Mouse (Mus musculus): ENCODE data around the gene Smim8. TPM values are rescaled to one million over a fixed set of nuclear protein-coding genes. Genes with fewer than 3 reads are reported as not detected.

The Smim8 gene
- 29.9 and 30.0 TPM in 2 replicates for polyA plus RNA-seq (2015; fragmentation: Nextera tagmentation; extraction: Ambion mirVana)

- DNase-seq (peak; percentile 88), ATAC-seq (ENCODE audit: low read depth) (peak; percentile 91)
- no peaks in the 10 kb centered on the region for H3K9me3 ChIP-seq (replicated peaks)
- peaks cover 21% of the 10 kb centered on the region for H3K4me1 ChIP-seq (replicated peaks)
- H3K4me3 ChIP-seq (replicated peaks) = peak within 1 kb of the TSS; percentile 71
- H3K4me2 ChIP-seq = peak within 1 kb of the TSS; percentile 67
- no peaks in the 10 kb centered on the region for H3K27me3 ChIP-seq
- peak within 1 kb of the TSS; percentile 75 for H3K27ac ChIP-seq
- H3K36me3 ChIP-seq = no peaks in the 10 kb centered on the region
- peak within 1 kb of the TSS; percentile 77 for H3K9ac ChIP-seq
- 3% methylated on average over 40 of the region's 40 CpGs for WGBS (ENCODE audit: insufficient replicate concordance)
Measured at GRCm38 (mm10) chr4:34777677-34778527, at the start of gene Smim8. Gene Smim8, minus strand, starts transcription at chr4:34778423.

- H3K9ac ChIP-seq = no peak overlapping the region
- WGBS (ENCODE audit: insufficient replicate concordance) = 79% methylated on average over 1 of the region's 1 CpGs
Measured at GRCm38 (mm10) chr4:34823901-34824300, 45.7 kb upstream of the Smim8 start.

DNA sequence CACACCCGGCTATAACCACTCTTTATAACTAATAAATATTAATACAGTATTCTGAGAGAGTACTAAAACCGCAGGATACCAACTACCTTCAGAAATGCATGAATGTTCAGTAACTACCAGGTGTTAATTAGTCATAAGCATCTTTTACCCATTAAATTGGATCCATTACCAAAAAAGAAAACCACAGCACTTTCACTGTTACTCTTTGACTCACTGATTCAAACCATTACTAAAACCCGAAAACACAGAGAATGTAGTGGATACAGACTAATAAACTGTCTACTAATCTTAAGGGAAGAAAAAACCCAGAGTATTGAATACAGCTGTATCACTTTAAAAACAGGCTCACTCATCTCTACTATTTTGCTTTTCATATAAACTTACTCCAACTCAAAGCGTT lies 41.7 kb upstream of the Smim8 start:
- no peak overlapping the region for H3K27ac ChIP-seq
- H3K9ac ChIP-seq = no peak overlapping the region
- H3K9me3 ChIP-seq (replicated peaks) = no peaks in the 10 kb centered on the region
- no peak for ATAC-seq (ENCODE audit: low read depth)
- no peak for DNase-seq
- H3K27me3 ChIP-seq = no peaks in the 10 kb centered on the region
- H3K4me3 ChIP-seq (replicated peaks) = no peak overlapping the region
- no peaks in the 10 kb centered on the region for H3K4me1 ChIP-seq (replicated peaks)
- no peak overlapping the region for H3K4me2 ChIP-seq
- WGBS (ENCODE audit: insufficient replicate concordance) = 84% methylated on average over 4 of the region's 4 CpGs
- H3K36me3 ChIP-seq = peaks cover 31% of the 10 kb centered on the region

More at GRCm38 (mm10) chr4:34823901-34824300, 45.7 kb upstream of the Smim8 start:
- Histone ChIP-seq H3K4me2 (no peak overlapping the region), H3K27me3 (no peaks in the 10 kb centered on the region), H3K36me3 (peaks cover 12% of the 10 kb centered on the region), H3K4me1 (replicated peaks) (no peaks in the 10 kb centered on the region), H3K27ac (no peak overlapping the region), H3K9me3 (replicated peaks) (no peaks in the 10 kb centered on the region), H3K4me3 (replicated peaks) (no peak overlapping the region)
- DNase-seq (no peak), ATAC-seq (ENCODE audit: low read depth) (no peak)

- ATAC-seq (ENCODE audit: low read depth) (no peak), DNase-seq (no peak)
- no peaks in the 10 kb centered on the region for H3K4me1 ChIP-seq (replicated peaks)
- H3K4me3 ChIP-seq (replicated peaks) = no peak overlapping the region
- H3K4me2 ChIP-seq = no peak overlapping the region
- no peaks in the 10 kb centered on the region for H3K9me3 ChIP-seq (replicated peaks)
- no peak overlapping the region for H3K9ac ChIP-seq
- no peaks in the 10 kb centered on the region for H3K27me3 ChIP-seq
- H3K27ac ChIP-seq = no peak overlapping the region; the same call in 1 of the 2 replicates
- peaks cover 17% of the 10 kb centered on the region for H3K36me3 ChIP-seq
- WGBS (ENCODE audit: insufficient replicate concordance) = 76% methylated on average over 14 of the region's 14 CpGs
Measured at GRCm38 (mm10) chr4:34801166-34802034, 23.2 kb upstream of the Smim8 start.

DNA sequence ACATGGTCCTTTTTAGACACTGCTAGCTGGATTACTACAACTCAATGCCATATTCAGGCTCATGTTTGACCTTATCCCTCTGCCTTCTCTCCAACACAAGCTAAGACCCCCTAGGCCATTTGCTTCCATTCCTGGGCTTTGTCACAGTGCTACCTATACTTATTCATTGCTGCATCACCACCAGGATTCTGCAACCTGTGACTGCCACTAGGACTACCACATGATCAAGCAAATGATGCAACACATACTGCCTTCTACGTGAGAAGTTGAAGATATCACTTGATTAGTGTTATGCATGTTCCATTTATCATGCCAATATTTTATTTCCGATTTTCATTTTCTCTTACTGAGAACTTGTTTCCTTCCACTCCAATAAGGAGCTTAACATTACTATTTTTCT lies 19.8 kb upstream of the Smim8 start:
- ATAC-seq (ENCODE audit: low read depth) (no peak), DNase-seq (no peak)
- Histone ChIP-seq H3K4me3 (replicated peaks) (no peak overlapping the region), H3K27me3 (no peaks in the 10 kb centered on the region), H3K4me2 (no peak overlapping the region), H3K36me3 (no peaks in the 10 kb centered on the region), H3K9me3 (replicated peaks) (no peaks in the 10 kb centered on the region), H3K4me1 (replicated peaks) (no peaks in the 10 kb centered on the region), H3K9ac (no peak overlapping the region), H3K27ac (no peak overlapping the region)
- 71% methylated on average over 2 of the region's 2 CpGs for WGBS (ENCODE audit: insufficient replicate concordance)

DNA sequence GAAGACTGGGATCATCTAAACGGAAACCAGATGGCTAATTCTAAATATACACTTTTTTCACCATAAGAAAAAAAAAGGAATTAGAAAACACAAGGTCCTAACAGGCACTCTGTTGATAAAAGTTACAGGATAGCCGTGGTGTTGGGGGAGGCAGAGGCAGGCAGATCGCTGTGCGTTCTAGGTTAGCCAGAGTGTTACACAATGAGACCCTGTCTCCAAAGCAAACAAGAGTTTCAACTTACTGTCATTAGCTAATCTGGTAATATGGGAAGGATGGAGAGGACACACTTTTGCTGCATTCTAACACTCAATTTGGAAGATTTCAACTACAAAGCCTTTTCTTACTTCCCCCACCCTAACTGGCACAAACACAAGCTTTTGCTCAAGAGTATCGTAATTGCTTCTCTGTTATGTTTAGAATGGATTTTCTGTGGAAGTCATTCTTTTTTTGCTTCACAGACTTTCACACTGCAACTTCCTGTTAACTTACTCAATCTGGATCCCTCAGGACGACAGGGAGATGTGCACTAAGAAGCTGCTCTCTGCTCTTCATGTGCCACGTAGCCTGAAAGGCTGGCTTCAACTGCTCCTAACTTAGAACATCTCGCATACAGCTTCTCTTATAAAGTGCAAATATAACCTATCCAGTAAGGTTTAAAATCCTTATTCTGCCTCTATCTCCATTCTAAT lies 19.2 kb upstream of the Smim8 start:
- no peak overlapping the region for H3K9ac ChIP-seq
- no peak overlapping the region for H3K4me3 ChIP-seq (replicated peaks)
- no peaks in the 10 kb centered on the region for H3K9me3 ChIP-seq (replicated peaks)
- 64% methylated on average over 8 of the region's 8 CpGs for WGBS (ENCODE audit: insufficient replicate concordance)
- no peak overlapping the region for H3K4me2 ChIP-seq
- no peaks in the 10 kb centered on the region for H3K4me1 ChIP-seq (replicated peaks)
- H3K27me3 ChIP-seq = no peaks in the 10 kb centered on the region
- H3K36me3 ChIP-seq = no peaks in the 10 kb centered on the region
- H3K27ac ChIP-seq = no peak overlapping the region
- DNase-seq = no peak
- ATAC-seq (ENCODE audit: low read depth) = no peak

- Histone ChIP-seq H3K9ac (no peak overlapping the region), H3K27ac (no peak overlapping the region), H3K4me2 (no peak overlapping the region), H3K27me3 (no peaks in the 10 kb centered on the region), H3K4me1 (replicated peaks) (no peaks in the 10 kb centered on the region), H3K36me3 (no peaks in the 10 kb centered on the region), H3K4me3 (replicated peaks) (no peak overlapping the region), H3K9me3 (replicated peaks) (no peaks in the 10 kb centered on the region)
- 81% methylated on average over 5 of the region's 5 CpGs for WGBS (ENCODE audit: insufficient replicate concordance)
- DNase-seq (no peak), ATAC-seq (ENCODE audit: low read depth) (no peak)
Measured at GRCm38 (mm10) chr4:34796294-34796693, 18.1 kb upstream of the Smim8 start.

DNA sequence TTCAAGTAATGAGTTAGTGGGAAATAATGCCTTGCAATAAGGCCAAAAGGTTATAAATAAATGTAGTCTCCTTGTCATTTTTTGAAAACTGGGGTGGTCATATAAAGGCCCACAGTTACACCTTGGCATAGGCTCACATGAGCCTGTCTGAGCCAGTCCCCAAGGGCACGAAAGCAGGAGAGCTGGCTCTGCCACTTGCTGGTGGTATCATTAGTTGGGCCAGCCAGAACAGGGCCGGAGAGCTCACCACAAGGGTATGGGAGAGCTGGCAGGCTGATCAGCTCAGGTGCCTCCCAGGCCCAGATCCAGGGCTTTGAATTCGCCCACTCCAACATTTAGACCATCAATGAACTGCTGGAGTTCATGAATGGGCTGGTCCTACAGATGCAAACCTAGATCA lies 8.3 kb upstream of the Smim8 start:
- no peak for DNase-seq
- H3K27me3 ChIP-seq = no peaks in the 10 kb centered on the region
- no peak overlapping the region for H3K27ac ChIP-seq
- H3K9ac ChIP-seq = no peak overlapping the region
- no peaks in the 10 kb centered on the region for H3K9me3 ChIP-seq (replicated peaks)
- H3K4me1 ChIP-seq (replicated peaks) = no peaks in the 10 kb centered on the region
- no peak overlapping the region for H3K4me2 ChIP-seq
- no peak overlapping the region for H3K4me3 ChIP-seq (replicated peaks)
- H3K36me3 ChIP-seq = no peaks in the 10 kb centered on the region
- WGBS (ENCODE audit: insufficient replicate concordance) = 61% methylated on average over 3 of the region's 3 CpGs
- ATAC-seq (ENCODE audit: low read depth) = no peak

DNA sequence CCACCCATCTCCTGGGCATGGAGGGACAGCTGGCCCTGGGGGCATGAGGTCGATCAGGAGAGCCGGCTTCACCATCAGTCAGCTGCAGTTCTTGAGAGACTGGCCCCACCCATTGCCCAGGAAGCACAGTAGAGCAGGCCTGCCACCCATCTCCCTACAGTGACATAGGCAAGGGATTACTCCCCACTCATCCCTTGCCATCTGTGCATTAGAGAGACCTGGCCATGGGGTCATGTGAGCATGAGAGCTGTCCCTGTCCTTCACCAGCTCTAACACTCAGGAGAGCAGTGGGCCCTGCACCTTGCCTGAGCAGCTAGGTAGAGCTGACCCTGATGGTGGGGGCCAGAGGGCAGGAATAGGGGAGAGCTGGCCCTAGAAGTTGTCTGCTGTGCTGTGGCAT lies 7.4 kb upstream of the Smim8 start:
- WGBS (ENCODE audit: insufficient replicate concordance) = 65% methylated on average over 2 of the region's 2 CpGs

DNA sequence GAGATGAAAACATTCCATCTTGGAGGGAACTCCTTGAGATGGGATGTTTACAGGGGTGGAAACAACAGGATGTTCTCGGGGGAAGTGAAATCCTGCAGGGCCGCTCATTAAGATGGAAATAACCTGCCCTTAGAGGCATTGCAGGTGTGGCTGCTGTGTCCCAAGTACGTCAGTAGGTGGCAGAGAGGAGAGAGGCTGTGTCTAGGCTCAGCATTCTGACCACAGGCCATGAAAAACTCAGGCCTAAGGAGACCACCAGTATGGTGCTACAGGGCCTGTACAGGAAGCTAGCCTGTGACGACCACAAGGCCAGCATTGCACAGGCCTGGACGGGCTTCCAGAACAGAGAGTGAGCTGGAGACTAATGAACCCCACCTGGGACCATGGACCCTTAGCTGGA lies 6.6 kb upstream of the Smim8 start:
- ATAC-seq (ENCODE audit: low read depth) (no peak), DNase-seq (no peak)
- no peaks in the 10 kb centered on the region for H3K4me1 ChIP-seq (replicated peaks)
- H3K9ac ChIP-seq = no peak overlapping the region
- no peak overlapping the region for H3K4me2 ChIP-seq
- 49% methylated on average over 5 of the region's 5 CpGs for WGBS (ENCODE audit: insufficient replicate concordance)
- no peaks in the 10 kb centered on the region for H3K27me3 ChIP-seq
- H3K4me3 ChIP-seq (replicated peaks) = no peak overlapping the region
- H3K36me3 ChIP-seq = no peaks in the 10 kb centered on the region
- H3K9me3 ChIP-seq (replicated peaks) = no peaks in the 10 kb centered on the region
- H3K27ac ChIP-seq = no peak overlapping the region

More for the DNA sequence above, 7.4 kb upstream of the Smim8 start:
- no peak for DNase-seq
- Histone ChIP-seq H3K4me2 (no peak overlapping the region), H3K36me3 (no peaks in the 10 kb centered on the region), H3K9me3 (replicated peaks) (no peaks in the 10 kb centered on the region), H3K4me3 (replicated peaks) (no peak overlapping the region), H3K27ac (no peak overlapping the region), H3K4me1 (replicated peaks) (no peaks in the 10 kb centered on the region), H3K27me3 (no peaks in the 10 kb centered on the region), H3K9ac (no peak overlapping the region)
- no peak for ATAC-seq (ENCODE audit: low read depth)

DNA sequence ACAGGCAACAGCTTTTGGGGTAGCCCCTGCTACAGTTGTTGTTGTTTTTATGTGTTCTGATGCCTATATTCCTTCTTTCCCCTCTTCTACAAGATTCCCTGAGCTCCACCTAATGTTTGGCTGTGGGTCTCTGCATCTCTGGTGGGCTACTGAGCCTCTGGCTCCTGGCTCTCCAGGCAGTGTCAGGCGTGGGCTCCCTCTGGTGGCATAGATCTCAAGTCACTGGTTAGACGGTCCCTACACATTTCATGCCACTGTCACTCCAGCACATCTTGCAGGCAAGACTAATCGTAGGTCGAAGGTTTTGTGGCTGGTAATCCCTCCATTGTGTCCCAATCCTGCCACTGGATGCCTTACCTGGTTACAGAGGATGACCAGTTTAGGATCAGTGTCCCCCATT lies 4.5 kb upstream of the Smim8 start:
- Histone ChIP-seq H3K27me3 (no peaks in the 10 kb centered on the region), H3K9ac (no peak overlapping the region), H3K36me3 (no peaks in the 10 kb centered on the region), H3K27ac (no peak overlapping the region), H3K4me3 (replicated peaks) (no peak overlapping the region), H3K9me3 (replicated peaks) (no peaks in the 10 kb centered on the region), H3K4me2 (no peak overlapping the region), H3K4me1 (replicated peaks) (0 out of 2 replicates have a peak, but pooled peaks cover 2% of the 10 kb centered on the region)
- DNase-seq (no peak), ATAC-seq (ENCODE audit: low read depth) (no peak)
- 29% methylated on average over 4 of the region's 4 CpGs for WGBS (ENCODE audit: insufficient replicate concordance)

Measured in liver, embryonic 13.5 days (tissue).